Mouse (Mus musculus) heart, postnatal 14 days (tissue): ENCODE results near the gene Pknox2. TPM values are rescaled to one million over a fixed set of nuclear protein-coding genes. Genes with fewer than 3 reads are reported as not detected.

Source experiments
- DNase-seq, 2 experiments: peaks; one replicate each; pipeline ENCODE4 v3.0.0; 2021 to 2022
- intact Hi-C: fragments of 180-260 bp; cut with DNase I; formaldehyde crosslinking; loops from one replicate; pipeline ENCODE4 v1.15.1; 2025
- total RNA-seq, 2 experiments: library from RNA; stranded (reverse); gene quantifications; 2 replicates each; pipeline ENCODE4 v1.2.3; 2021

Pknox2 gene
- total RNA-seq, 2 experiments from 2014 or later, result 3.7 to 6.0 TPM

DNA sequence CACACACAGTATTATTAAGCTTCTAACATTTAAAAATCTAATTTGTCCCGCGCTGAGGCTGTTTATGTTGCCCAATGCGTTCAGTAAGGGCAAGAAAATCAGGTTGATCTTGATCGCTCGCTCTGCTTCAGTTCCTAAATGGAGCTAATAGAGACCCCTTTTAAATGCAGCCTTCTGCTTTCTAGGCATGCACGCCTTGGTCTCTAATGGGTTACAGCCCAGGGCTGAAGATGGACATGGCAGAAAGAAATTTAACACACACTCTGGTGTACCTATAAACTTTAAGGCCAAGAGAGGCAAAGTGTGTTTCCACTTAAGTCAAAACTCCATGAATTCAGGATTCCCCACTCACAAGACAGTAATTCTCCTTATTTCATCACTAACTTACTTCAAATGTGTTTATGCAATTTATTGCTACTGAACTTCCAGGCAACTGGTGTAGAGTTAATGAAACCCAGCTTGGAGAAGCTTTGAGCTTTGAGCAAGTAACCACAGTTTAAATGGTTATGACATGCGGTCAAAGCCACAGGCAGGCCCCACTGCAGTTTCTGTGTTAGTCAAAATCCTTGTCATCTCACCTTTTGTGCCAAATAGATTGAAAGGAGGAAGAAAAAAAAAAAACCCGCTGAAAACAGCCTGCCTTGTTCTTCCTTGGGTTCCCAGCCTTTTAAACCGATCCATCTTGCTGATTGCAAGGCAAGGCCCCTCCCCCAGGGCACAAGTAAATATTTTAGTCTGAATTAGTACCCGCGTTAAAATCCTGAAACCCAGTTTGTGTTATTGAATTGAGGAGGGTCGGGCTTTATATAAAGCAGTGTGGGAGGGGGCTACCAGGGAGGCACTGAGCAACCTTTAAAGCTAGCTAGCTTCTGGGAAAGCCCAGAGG lies 3.9 kb downstream of the Pknox2 start:
- no peak for DNase-seq
- intact Hi-C loops, result no loop called here

DNA sequence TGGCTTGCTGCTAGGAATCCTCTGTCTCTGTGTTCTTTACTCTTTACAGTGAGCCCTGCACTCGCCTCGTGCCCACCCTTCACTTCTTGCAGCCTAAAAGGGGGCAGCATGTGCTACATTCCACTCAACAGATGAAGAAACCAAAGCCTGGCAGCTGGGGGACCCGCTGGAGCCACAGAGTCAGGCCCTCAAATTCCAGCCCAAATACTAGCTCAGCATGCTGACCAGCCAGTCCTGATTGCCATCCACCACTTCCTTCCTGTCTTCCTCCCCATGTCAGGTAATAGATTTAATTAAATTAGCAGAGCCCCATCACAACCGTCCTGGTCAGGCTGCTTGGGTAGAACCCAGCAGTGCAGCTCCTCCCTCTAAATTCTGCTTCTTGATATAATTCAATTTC lies 5.1 kb downstream of the Pknox2 start:
- intact Hi-C loops, result no loop called here
- DNase-seq, result no peak

DNA sequence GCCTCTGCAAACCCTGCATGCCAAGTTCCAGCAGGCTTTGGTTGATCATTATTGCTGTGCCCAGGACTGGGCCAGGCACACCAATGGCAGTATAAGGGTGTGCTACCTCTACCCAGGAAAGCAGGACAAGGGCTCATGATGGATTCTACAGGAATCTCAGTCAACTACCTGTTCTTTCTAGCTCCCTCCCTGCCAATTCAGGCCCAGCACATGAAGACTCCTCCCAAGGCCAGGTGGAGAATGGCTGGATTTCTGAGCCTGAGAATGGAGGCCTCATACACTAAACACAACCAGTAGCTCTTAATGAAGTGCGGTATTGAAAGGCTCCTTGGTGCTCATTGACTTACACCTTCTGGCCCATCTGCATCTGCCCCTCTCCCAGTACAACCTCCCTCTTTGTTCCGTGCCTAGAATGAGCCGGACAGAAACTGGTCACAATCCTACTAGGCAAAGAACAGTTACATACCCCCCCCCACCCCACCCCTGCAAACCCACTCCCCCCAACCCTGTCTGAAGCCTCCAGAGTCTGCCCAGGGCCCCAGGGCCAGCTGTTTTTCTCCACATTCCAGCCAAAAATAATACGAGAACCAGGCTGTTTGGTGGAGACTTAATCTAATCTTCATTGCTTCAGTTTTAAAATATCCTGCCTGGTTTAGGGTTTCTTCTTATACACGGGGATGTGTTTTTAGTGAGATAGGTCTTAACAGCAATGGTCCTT lies 6.6 kb downstream of the Pknox2 start:
- intact Hi-C loops, result no loop called here
- DNase-seq, result no peak

DNA sequence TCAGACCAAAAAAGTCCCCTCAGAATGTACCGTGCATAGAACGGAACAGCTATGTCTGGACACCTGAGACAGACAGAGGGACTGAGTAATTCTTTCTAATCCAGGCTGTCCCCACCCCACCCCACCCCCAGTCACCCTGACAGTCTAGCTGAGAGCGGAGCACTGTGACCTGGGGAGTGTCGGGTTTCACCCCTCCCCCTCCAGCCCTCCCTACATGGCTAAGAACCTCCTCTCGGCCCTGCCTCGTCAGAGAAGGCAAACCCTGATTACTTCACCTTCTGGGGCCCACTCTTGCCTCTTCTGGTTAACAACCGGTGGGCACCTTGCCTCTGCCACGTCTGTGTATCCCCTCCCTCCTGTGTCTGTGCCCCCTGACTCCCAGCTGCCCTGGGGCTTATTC lies 7.7 kb downstream of the Pknox2 start:
- intact Hi-C loops, result no loop called here
- peak; percentile 42 to 55 for DNase-seq

DNA sequence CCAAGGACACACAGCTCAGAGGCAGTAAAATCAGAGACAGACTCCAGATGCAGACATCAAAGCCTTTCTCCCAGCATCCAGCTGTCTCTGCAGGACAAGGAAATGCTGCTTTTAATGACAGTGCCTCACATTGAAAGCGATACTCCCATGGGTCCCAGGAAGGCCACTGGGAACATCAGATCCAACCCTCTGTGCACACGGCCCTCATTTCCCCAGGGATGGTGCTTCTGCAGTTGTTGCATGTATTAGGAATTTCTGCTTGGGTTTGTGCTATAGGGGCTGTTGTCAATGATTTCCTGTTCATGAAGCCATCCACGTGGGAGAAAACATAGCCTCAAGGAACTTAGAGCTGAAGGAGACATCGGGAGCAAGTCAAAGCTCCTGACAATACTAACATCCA lies 8.3 kb downstream of the Pknox2 start:
- intact Hi-C loops, result no loop called here
- DNase-seq, result no peak

DNA sequence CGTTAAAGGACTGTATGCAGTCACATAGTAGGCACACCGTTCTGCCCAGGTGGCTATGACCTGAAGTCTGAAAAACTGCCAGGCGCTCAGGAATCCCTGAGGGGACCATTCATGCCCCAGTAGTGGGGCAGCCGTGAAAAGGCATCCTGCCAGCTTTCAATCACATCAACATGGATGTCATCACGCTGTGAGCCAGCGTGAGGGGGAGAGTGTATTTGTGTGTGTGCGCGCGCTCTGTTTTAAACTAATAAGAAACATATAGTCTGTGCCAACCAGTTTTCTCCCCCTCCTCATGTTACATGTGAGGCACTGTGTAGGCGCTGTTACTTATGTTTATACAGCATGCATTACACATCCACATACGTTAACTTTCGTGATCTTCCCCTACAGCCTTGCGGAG lies 10.9 kb downstream of the Pknox2 start:
- intact Hi-C loops, result no loop called here
- no peak for DNase-seq

DNA sequence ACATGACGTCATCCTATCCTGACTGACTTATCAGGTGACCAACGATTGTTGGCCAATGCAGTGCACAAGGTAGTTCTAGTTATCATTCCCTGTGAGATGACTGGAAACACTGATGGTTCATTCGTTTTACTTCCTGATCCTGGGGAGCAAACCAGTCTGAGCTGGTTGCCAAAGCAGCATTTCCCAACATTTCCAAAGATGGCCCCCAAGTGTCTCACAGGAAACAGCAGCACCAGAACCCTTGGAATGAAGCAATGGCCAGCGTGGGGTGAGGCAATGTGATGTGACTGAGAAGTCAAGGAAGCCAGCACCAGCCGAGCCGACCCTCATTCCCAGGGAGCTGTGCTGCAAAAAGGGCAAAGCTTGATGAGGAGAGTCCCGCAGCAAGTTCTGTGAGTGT lies 13.7 kb downstream of the Pknox2 start:
- DNase-seq, result no peak
- intact Hi-C loops, result no loop called here

DNA sequence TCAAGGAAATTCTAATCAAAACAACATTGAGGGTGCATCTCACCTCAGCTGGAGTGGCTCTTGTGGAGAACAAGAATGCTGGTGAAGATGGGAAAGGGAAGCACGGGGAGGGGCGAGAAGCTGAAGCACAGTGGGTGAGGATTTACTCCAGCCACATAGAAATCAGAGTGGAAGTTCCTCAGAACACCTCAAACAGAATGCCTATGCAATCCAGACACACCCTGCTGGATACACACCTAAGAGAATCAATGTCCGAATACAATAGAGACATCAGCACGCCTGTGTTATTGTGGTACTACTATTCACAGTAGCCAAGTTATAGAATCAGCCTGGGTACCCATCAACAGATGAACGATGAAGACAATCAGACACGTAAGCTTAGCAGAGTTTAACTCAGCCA lies 18.2 kb downstream of the Pknox2 start:
- intact Hi-C loops, result no loop called here
- no peak for DNase-seq

DNA sequence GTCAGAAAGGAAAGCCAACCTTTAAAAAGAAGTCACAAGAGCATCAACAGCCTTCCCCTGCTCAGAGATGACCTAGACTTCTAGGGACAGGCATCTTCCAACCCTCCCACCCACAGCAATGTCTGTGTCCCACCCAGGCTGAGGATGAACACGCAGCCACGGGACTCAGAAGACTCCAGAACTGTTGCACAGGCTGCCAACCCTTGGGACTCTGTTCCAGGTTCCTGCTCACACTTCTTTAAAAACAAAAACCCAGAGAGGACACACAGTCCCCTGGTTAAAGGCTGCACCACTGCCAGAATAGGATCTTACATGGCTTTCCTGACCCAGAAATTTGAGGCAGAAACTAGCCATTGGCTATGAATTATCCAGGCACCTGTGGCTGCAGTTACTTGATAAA lies 21.0 kb downstream of the Pknox2 start:
- intact Hi-C loops, result no loop called here
- DNase-seq, result peak in 1 of 2 experiments; percentile 51

DNA sequence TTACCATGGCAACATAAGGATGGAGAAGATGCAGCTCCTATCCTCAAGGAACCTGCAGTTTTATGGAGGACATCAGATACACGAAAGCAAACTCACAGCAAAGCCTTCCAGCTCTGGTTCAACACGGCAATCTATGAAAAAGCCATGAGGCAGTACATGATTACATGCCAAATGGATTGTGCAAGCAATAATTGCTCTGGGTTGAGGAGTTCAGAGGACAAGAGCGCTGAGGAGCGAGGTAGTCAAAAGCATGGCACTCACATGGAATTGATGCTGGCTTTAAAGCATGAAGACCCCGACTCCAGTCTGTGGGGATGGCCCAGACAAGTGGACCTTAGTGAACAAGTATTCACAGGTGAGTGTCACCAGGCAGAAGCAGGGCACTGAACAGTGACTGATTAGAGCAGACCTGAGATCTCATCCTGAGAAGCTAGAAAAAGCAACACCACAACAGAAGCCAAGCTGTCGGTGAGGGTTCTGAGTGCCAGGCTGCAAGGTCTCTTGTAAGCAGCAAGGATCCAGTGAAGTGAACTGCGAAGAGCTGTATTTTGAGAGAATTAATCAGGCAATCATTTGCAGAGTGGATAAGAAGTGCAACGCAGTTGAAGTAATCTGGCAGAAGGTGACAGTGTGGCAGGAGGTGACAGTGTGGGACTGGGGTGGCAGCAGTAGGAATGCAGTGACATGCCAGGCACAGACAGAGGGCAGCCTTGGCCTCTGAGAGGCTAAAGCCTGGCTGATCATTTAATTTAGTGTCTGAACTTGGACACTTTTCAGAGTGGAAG lies 22.3 kb downstream of the Pknox2 start:
- intact Hi-C loops, result no loop called here
- no peak for DNase-seq

DNA sequence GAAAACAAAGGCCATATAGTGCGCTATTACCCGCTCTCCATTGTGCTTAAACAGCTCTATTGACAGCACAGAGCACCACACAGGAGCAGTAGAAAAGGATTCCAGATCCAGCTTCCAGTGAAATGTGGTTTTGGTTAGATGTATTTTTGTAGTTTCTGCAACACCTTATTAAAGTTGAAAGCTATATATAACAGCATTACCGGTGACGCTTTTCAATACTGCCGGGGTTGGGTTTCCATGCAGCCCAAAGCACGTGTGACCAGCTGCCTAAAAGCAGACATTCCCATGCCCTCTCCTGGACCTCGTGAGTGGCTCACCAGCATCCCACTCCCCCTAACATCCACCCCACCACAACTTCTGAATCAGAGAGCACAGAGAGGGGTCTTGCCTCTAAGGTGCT lies 23.8 kb downstream of the Pknox2 start:
- intact Hi-C loops, result no loop called here
- DNase-seq, result no peak

DNA sequence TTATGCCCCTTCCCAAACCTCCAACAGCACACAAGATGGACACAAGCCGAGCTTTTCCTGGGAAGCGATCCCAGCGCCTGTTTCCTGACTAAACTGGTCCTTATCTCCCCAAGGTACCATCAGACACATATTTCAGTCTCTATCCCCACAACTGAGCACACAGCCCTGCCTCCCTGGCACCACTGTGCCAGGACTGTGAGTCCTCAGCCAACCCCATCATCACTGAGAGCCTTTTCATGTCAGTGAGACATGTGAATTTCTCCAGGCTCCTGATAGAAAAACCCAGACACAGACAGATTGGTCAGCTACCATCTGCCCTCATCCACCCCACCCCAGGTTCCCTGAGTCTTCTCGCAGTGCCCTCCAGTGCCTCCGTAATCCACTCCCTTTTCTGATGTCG lies 24.2 kb downstream of the Pknox2 start:
- intact Hi-C loops, result no loop called here

DNA sequence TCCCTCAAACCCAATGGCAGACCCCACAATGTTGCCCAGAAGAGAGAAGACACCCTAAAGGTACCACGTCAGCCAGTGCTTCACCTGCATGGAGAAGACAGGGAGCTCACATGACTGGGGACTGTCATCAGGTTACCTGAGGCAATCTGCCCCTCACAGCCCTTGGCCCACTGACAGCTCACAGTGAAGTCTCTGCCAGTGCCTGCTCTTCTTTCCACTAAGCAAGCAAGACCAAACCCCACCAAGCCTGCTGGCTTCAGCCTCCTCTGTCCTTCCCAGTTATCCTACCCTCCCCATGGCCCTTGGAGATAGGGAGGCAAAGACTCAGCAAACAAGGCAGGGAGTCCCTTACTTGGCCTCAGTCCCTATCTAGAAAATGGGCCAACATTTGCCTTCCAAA lies 24.8 kb downstream of the Pknox2 start:
- intact Hi-C loops, result no loop called here
- no peak for DNase-seq

More for the DNA sequence above, 24.2 kb downstream of the Pknox2 start:
- DNase-seq, result no peak

DNA sequence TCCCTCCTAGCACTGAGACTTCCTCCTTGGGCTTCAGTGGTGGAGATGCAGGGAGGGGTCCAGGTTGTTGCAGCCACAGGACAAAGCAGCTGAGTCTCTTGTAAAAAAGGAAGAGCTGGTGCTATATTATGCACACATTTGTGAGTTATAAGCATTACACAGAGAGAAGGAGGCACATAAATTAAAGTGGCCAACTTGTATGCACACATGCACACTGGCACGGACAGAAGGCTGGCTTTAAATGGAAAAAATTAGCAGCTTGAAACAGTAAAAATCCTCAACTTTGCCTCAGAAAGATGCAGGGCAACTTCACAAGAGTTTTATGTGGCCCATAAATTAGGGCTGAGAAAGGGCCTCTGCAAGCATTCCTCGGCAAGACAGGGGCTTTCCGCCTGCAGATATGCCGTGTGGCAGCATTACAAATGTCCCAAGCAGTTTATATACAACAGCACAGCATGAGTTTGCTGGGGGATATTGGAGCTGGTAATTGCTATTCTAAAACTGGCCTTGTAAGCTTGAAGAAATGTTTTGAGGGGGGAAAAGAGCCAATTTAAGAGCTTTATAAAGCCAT lies 25.4 kb downstream of the Pknox2 start:
- DNase-seq, result no peak
- intact Hi-C loops, result no loop called here

DNA sequence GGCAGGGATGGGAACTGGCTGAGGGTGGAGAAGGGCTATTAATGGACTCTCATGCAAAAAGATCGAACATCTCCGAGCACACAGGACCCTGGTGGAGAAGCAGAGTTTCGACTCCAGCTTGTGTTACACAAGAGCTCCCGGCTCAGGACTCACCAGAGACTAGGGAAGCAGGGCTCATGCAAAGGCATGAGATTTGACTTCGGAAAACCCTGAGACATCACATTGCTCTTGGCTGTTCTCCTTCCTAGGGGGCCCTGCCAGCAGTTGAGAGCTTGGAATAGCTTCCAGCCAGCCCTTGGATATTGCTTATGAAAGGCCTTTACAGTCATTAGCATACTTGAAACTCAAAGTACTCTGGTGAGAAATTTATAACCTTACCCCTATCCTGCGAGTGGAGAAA lies 26.4 kb downstream of the Pknox2 start:
- intact Hi-C loops, result no loop called here

DNA sequence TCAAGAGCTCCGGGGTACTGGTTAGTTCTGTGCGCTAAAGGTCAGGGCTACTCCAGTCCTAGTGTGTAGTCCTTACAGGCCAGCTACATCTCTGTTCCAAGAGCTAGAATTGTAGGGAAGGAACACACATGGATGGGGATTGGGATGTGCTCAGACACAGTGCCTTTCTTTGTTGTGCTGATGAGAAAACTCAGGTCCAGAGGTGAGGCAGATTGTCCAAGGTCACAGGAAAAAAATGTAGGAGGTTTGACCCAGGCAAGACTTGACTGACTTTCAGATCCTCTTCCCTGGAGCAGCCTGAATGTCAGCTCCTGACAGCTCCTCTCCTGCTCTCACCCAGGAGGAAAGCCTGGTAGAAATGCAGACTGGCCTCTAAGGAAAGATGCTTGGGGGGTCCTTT lies 29.7 kb downstream of the Pknox2 start:
- no peak for DNase-seq
- intact Hi-C loops, result no loop called here

More for the DNA sequence above, 26.4 kb downstream of the Pknox2 start:
- peak; percentile 54 to 68 for DNase-seq

DNA sequence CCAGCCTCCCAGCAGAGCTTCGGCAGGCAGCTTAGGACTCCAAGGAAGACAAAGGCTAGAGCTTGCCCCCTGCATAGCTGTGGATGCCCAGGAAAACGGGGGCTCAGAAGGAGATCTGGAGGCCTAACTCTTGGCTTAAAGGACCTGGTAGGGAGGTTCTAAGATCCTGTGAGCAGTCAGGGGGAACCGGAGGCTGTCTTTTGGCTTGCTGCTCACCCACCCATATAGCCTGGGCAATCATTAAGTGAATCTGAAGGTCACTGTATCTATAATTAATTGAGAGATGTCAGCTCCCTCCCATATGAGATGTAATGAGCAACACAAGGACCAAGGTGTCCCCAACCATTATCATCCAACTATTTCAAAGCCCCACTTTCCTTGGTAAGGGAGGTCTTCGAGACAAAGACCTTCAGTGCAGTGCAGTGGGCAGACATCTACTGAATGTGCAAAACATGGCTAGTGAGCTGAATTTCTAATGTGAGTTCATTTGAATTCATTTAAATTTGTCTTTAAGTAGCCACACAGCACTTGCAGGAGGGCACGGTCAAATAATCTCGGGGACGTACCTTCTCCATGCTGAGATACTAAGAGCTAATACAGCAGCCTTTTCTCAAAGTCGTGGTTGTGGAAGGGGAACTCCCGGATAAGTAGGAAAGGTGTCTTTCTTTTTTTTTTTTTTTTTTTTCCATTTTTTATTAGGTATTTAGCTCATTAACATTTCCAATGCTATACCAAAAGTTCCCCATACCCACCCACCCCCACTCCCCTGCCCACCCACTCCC lies 30.4 kb downstream of the Pknox2 start:
- intact Hi-C loops, result no loop called here
- DNase-seq, result no peak

DNA sequence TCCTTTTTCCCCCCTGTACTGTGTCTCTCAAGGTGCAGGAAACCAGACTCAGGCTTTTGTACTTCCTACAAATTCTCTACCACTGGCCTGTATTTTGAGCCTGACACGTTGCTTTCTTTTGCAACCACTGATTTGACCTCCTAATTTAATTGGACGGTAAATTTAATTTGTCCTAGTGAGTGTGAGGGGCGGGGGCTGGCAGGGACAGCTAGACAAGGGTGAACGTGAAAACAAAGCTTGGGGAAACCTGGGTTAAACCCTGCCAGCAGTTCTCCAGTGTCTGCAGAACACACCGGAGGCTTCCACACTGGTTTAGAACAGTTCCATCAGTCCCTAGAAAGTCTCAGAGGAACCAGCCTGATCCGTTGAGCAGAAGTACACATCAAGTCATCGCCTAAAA lies 31.4 kb downstream of the Pknox2 start:
- no peak for DNase-seq
- intact Hi-C loops, result no loop called here

DNA sequence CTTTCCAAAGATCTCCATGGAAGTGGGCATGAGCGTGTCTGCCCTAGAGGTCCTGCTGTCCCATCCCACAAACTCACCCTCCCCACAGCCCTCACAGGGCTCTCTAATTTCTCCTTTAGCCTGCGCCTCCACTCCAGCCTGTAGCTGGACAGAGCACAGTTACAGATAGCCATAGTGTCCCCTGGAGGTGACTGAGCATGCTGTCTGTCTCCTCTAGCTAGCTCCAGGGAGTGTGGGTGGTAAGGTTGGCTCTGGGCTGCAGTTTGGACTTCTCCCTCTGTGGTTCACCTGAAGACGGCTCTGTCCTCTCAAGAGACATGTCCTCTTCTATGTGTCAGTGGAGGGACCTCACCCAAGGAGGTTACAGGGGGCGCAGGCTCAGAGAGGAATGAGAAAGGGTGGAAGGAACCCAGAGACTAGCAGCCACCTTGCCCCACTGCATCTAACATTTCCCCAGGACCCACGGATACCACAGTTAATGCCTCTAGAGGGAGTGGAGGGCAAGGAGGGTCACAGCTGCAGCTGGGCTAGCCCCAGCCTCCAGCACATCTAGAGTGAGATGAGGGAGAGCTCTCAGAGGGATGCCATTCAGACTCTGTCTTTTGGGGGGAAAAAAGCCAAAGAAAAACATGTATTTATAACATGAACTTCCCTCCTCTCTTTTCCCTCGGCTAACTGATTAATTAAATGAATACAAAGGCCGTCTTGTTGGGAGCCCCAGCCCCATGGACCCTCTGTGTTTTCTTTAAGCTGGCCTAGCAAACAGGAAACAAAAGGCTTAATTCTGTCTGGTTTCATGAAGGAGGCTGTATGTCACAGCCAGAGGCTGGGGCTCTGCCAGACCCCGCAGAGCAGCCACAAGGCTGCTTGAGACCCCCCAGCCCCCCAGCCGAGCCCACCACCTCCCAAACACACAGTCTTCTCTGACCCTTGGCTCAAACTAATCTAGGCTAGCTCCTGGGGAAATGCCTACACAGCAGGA lies 32.6 kb downstream of the Pknox2 start:
- no peak for DNase-seq
- intact Hi-C loops, result loop anchor here (5.0 kb wide), 1 partner anchor 142 kb away; no protein-coding TSS in a partner anchor
